Mouse (Mus musculus) frontal cortex, postnatal 14 days (tissue): ENCODE results near the gene Ces2h.
"Not testable (repeated sequence)": the region's sequence is repeated elsewhere in the genome, so short reads cannot be mapped to it uniquely, and the experiment has no call there.

Source experiments
- DNase-seq, 2 experiments: peaks; one replicate each; pipeline ENCODE4 v3.0.0; 2022; ENCODE audit warnings: low spot score in 2 of 2

Ces2h gene

GRCm38 (mm10) chr8:105000586-105000985, at the start of gene Ces2h:
TSS of gene Ces2h (plus strand) at chr8:105000853.
- DNase-seq: no peak

GRCm38 (mm10) chr8:104961537-104961961, 39.1 kb upstream of the Ces2h start, which contains the start of gene Ces2g:
TSS of gene Ces2g (plus strand) at chr8:104961718.
- DNase-seq: no peak

- DNase-seq: no peak
Measured at GRCm38 (mm10) chr8:104962229-104962901, 38.3 kb upstream of the Ces2h start.

GRCm38 (mm10) chr8:104963375-104963894, 37.2 kb upstream of the Ces2h start:
- DNase-seq: no peak

GRCm38 (mm10) chr8:104984126-104984525, 16.5 kb upstream of the Ces2h start:
- no peak for DNase-seq

- DNase-seq: no peak
Measured at GRCm38 (mm10) chr8:104984942-104985341, 15.7 kb upstream of the Ces2h start.

- no peak for DNase-seq
Measured at GRCm38 (mm10) chr8:104998191-104998590, 2.5 kb upstream of the Ces2h start.

GRCm38 (mm10) chr8:104999183-104999582, 1.5 kb upstream of the Ces2h start:
- DNase-seq: no peak

GRCm38 (mm10) chr8:105010000-105010399, 9.3 kb downstream of the Ces2h start:
- no peak for DNase-seq

- DNase-seq: no peak
Measured at GRCm38 (mm10) chr8:105011136-105011535, 10.5 kb downstream of the Ces2h start.

- DNase-seq: no peak
Measured at GRCm38 (mm10) chr8:105014391-105014790, 13.7 kb downstream of the Ces2h start.

- no peak for DNase-seq
Measured at GRCm38 (mm10) chr8:105021954-105022353, 21.3 kb downstream of the Ces2h start.

- DNase-seq: no peak
Measured at GRCm38 (mm10) chr8:105023087-105023486, 22.4 kb downstream of the Ces2h start.

- no peak for DNase-seq
Measured at GRCm38 (mm10) chr8:105025050-105025449, 24.4 kb downstream of the Ces2h start.

GRCm38 (mm10) chr8:105043510-105043909, 42.9 kb downstream of the Ces2h start:
- DNase-seq: no peak

- no peak for DNase-seq
Measured at GRCm38 (mm10) chr8:105045824-105046401, 45.3 kb downstream of the Ces2h start.

GRCm38 (mm10) chr8:105048371-105048854, 47.8 kb downstream of the Ces2h start, which contains the start of gene Ces3a:
TSS of gene Ces3a (plus strand) at chr8:105048601.
- no peak for DNase-seq

GRCm38 (mm10) chr8:105056211-105056610, 55.6 kb downstream of the Ces2h start:
- DNase-seq: no peak

GRCm38 (mm10) chr8:105060056-105060455, 59.4 kb downstream of the Ces2h start:
- DNase-seq: no peak

GRCm38 (mm10) chr8:105066761-105067160, 66.1 kb downstream of the Ces2h start:
- peak in 1 of 2 experiments; percentile 5 for DNase-seq

GRCm38 (mm10) chr8:105067905-105068304, 67.3 kb downstream of the Ces2h start:
- DNase-seq: not testable (repeated sequence)

- DNase-seq: no peak
Measured at GRCm38 (mm10) chr8:105068971-105069370, 68.3 kb downstream of the Ces2h start.
